Mouse (Mus musculus): ENCODE results near the gene Zglp1.

DNA sequence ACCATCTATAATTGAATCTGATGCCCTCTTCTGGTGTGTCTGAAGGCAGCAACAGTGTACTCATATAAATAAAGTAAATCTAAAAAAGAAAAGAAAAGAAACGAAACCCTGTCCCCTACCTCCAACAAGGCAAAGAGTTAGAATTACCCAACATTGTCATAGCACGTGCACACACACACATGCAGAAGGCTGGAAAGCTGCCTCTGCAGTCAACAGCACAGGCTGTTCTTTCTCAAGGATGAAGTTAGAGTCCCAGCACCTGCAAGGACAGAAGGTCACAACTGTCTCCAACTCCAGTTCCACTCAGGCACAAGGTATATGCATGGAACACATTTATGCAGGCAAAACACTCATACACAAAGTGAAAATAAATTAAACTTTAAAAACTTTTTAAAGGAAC is 35.2 kb upstream of the Zglp1 start:
- TF ChIP-seq CTCF (IDR thresholded peaks at IDR 0.05; ENCODE audit: extremely low read depth, insufficient read length, insufficient replicate concordance, low read depth, low read length) (no peak), POLR2A (IDR thresholded peaks at IDR 0.05; ENCODE audit: low read depth, low read length) (no peak)
